Mouse (Mus musculus): ENCODE data around the gene Alk. TPM values are rescaled to one million over a fixed set of nuclear protein-coding genes. Genes with fewer than 3 reads are reported as not detected.

The Alk gene
- total and polyA plus RNA-seq, 3 experiments: 0.02 TPM; not detected in 2

DNA sequence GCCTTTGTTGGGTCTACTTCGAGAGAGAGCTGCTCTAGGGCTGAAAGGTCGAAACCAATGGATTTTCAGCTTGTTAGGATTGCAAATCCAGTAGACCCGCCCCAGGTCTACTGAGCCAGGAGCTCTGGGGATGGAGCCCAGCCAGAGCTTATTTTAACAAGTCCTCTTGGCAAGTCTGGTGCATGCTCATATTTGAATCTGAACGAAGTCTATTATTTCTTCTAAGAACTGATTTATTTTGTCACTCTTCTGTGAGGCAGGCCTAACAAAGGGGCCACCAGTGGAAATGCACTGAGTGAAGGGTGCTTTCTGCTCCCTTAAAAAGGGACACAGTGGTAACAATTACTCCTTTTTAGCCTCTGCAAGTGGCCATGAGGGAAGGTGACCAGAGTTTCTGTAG is 24.3 kb downstream of the Alk start:
- H3K36me3 ChIP-seq (ENCODE audit: control insufficient read depth, insufficient read depth, low read length): no peaks in the 10 kb centered on the region
- intact Hi-C loops (cut with DNase I): no loop called here
- no peak overlapping the region for H3K4me3 ChIP-seq
- no peak overlapping the region for H3K9ac ChIP-seq (ENCODE audit: low read depth, low read length)
- WGBS: 51% methylated on average over 4 of the region's 4 CpGs
- no peak overlapping the region for H3K27ac ChIP-seq
- DNase-seq: no peak
- H3K4me1 ChIP-seq (ENCODE audit: control insufficient read depth, insufficient read depth, low read length): no peaks in the 10 kb centered on the region
- no peak for TF ChIP-seq EP300 (IDR thresholded peaks at IDR 0.05; ENCODE audit: insufficient read depth, low read depth, low read length)
- TF ChIP-seq POLR2A (IDR thresholded peaks at IDR 0.05; ENCODE audit: insufficient read depth, low read depth, low read length): no peak
- no peak for TF ChIP-seq CTCF (IDR thresholded peaks at IDR 0.05)
- H3K27me3 ChIP-seq (ENCODE audit: control insufficient read depth, insufficient read depth, low read length): no peaks in the 10 kb centered on the region
- no peaks in the 10 kb centered on the region for H3K79me2 ChIP-seq (replicated peaks; ENCODE audit: control insufficient read depth, insufficient read depth, low read length)

DNA sequence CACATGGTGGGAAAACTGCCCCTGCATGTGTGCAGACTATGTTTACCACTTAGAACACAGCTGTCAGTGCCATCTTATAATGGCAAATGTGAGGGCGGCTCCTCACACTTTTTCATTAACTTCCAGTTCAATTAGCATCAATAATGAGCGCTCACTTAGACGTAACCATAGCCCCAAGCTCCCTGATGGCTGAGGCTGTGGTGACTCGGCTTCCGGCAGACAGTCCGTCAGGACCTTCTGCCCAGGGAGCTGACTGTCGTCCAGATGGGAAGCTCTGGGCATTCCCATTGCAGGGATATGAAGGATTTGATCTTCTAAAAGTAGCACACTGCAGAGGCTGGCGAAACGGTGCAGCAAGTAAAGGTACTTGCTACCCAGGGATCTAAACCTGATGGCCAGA is 25.1 kb downstream of the Alk start:
- WGBS: 88% methylated on average over 9 of the region's 9 CpGs
- no peaks in the 10 kb centered on the region for H3K36me3 ChIP-seq (ENCODE audit: control insufficient read depth, insufficient read depth, low read length)
- no peaks in the 10 kb centered on the region for H3K27me3 ChIP-seq (ENCODE audit: control insufficient read depth, insufficient read depth, low read length)
- no peak overlapping the region for H3K27ac ChIP-seq
- H3K79me2 ChIP-seq (replicated peaks; ENCODE audit: control insufficient read depth, insufficient read depth, low read length): no peaks in the 10 kb centered on the region
- DNase-seq: no peak
- intact Hi-C loops (cut with DNase I): no loop called here
- no peak overlapping the region for H3K4me3 ChIP-seq
- TF ChIP-seq CTCF (IDR thresholded peaks at IDR 0.05): no peak
- TF ChIP-seq POLR2A (IDR thresholded peaks at IDR 0.05; ENCODE audit: insufficient read depth, low read depth, low read length): no peak
- TF ChIP-seq EP300 (IDR thresholded peaks at IDR 0.05; ENCODE audit: insufficient read depth, low read depth, low read length): no peak
- no peak overlapping the region for H3K9ac ChIP-seq (ENCODE audit: low read depth, low read length)
- H3K4me1 ChIP-seq (ENCODE audit: control insufficient read depth, insufficient read depth, low read length): no peaks in the 10 kb centered on the region

DNA sequence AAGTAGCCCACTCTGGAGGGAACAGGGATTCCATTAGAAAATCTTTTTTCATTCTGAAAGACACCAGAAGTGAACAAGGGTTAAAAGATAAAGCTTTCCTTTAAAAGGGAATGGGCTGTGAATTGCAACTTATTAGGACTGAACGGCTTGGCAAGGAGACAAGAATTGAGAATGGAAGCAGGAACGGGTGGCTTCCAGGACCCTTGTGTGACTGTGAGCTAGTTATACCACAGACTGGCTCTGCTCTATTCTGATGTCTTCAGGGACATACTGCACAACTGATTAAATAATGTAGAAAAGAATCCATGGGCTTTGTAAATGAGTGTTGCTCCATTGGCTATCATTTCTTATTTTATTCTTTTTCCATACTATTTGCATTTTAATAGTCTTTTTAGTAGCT is 33.0 kb downstream of the Alk start:
- Histone ChIP-seq H3K4me3 (no peak overlapping the region), H3K27ac (no peak overlapping the region), H3K4me1 (ENCODE audit: control insufficient read depth, insufficient read depth, low read length) (no peaks in the 10 kb centered on the region), H3K36me3 (ENCODE audit: control insufficient read depth, insufficient read depth, low read length) (no peaks in the 10 kb centered on the region), H3K79me2 (replicated peaks; ENCODE audit: control insufficient read depth, insufficient read depth, low read length) (no peaks in the 10 kb centered on the region), H3K27me3 (ENCODE audit: control insufficient read depth, insufficient read depth, low read length) (no peaks in the 10 kb centered on the region), H3K9ac (ENCODE audit: low read depth, low read length) (no peak overlapping the region)
- no peak for DNase-seq
- intact Hi-C loops (cut with DNase I): no loop called here
- TF ChIP-seq POLR2A (IDR thresholded peaks at IDR 0.05; ENCODE audit: insufficient read depth, low read depth, low read length) (no peak), EP300 (IDR thresholded peaks at IDR 0.05; ENCODE audit: insufficient read depth, low read depth, low read length) (no peak), CTCF (IDR thresholded peaks at IDR 0.05) (no peak)
- WGBS: 56% methylated on average over 2 of the region's 2 CpGs

DNA sequence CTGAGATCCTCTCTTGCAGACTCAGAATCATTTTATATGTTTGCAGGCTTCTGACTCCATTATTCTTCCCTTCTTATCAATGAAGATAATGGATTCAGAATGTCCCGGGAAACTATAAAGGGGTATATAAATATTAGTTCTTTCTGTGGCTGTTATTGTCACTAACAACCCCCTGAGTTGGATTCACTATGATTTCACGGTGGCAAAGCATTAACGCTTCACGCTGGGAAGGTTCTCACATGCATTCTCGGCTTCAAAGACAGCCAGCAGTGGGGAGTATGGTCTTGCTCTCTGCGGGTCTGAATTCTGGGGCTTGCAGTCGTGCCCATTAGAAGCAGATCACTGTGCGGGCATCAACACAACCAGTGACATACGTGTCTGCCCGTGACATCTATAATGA is 34.9 kb downstream of the Alk start:
- H3K27me3 ChIP-seq (ENCODE audit: control insufficient read depth, insufficient read depth, low read length): no peaks in the 10 kb centered on the region
- H3K27ac ChIP-seq: no peak overlapping the region
- no peak for DNase-seq
- intact Hi-C loops (cut with DNase I): no loop called here
- 67% methylated on average over 10 of the region's 10 CpGs for WGBS
- H3K36me3 ChIP-seq (ENCODE audit: control insufficient read depth, insufficient read depth, low read length): no peaks in the 10 kb centered on the region
- no peaks in the 10 kb centered on the region for H3K79me2 ChIP-seq (replicated peaks; ENCODE audit: control insufficient read depth, insufficient read depth, low read length)
- H3K4me3 ChIP-seq: no peak overlapping the region
- TF ChIP-seq CTCF (IDR thresholded peaks at IDR 0.05) (no peak), POLR2A (IDR thresholded peaks at IDR 0.05; ENCODE audit: insufficient read depth, low read depth, low read length) (no peak), EP300 (IDR thresholded peaks at IDR 0.05; ENCODE audit: insufficient read depth, low read depth, low read length) (no peak)
- H3K4me1 ChIP-seq (ENCODE audit: control insufficient read depth, insufficient read depth, low read length): no peaks in the 10 kb centered on the region
- H3K9ac ChIP-seq (ENCODE audit: low read depth, low read length): no peak overlapping the region

- 69% methylated on average over 5 of the region's 5 CpGs for WGBS
- H3K36me3 ChIP-seq (ENCODE audit: control insufficient read depth, insufficient read depth, low read length): no peaks in the 10 kb centered on the region
- H3K4me1 ChIP-seq (ENCODE audit: control insufficient read depth, insufficient read depth, low read length): no peaks in the 10 kb centered on the region
- H3K79me2 ChIP-seq (replicated peaks; ENCODE audit: control insufficient read depth, insufficient read depth, low read length): no peaks in the 10 kb centered on the region
- no peak for DNase-seq
- H3K9ac ChIP-seq (ENCODE audit: low read depth, low read length): no peak overlapping the region
- no peak overlapping the region for H3K4me3 ChIP-seq
- no peak overlapping the region for H3K27ac ChIP-seq
- H3K27me3 ChIP-seq (ENCODE audit: control insufficient read depth, insufficient read depth, low read length): no peaks in the 10 kb centered on the region
- TF ChIP-seq CTCF (IDR thresholded peaks at IDR 0.05) (no peak), EP300 (IDR thresholded peaks at IDR 0.05; ENCODE audit: insufficient read depth, low read depth, low read length) (no peak), POLR2A (IDR thresholded peaks at IDR 0.05; ENCODE audit: insufficient read depth, low read depth, low read length) (no peak)
- intact Hi-C loops (cut with DNase I): no loop called here
Observed at GRCm38 (mm10) chr17:72563423-72563822, 41.0 kb downstream of the Alk start.

DNA sequence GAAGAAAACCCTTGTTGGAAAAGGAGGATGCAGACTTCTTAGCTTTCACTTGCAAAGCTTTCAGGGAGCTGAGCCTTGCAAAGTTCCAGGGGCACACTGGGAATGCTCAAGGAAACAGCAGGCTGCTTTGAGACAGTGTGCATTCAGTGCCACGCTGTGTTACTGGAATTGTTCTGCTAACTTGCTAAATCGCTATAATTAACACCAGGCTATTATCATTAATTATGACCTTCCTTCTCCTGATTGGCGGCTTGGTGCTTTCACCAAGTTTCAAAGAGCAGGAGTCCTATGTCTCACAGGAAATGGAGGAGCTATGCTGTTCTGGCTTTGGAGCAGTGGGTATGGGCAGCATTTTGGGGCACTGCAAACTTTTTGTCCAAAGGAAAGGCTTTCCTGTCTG is 43.0 kb downstream of the Alk start:
- TF ChIP-seq EP300 (IDR thresholded peaks at IDR 0.05; ENCODE audit: insufficient read depth, low read depth, low read length): no peak
- no peak overlapping the region for H3K27ac ChIP-seq
- H3K36me3 ChIP-seq (ENCODE audit: control insufficient read depth, insufficient read depth, low read length): no peaks in the 10 kb centered on the region
- H3K79me2 ChIP-seq (replicated peaks; ENCODE audit: control insufficient read depth, insufficient read depth, low read length): no peaks in the 10 kb centered on the region
- no peak for DNase-seq
- intact Hi-C loops (cut with DNase I): no loop called here
- WGBS: 68% methylated on average over 3 of the region's 3 CpGs
- H3K27me3 ChIP-seq (ENCODE audit: control insufficient read depth, insufficient read depth, low read length): no peaks in the 10 kb centered on the region
- H3K4me1 ChIP-seq (ENCODE audit: control insufficient read depth, insufficient read depth, low read length): no peaks in the 10 kb centered on the region
- H3K9ac ChIP-seq (ENCODE audit: low read depth, low read length): no peak overlapping the region
- no peak overlapping the region for H3K4me3 ChIP-seq
